Comparison of ENCODE assay signal across 12 mouse cellular contexts in the genomic region with DNA sequence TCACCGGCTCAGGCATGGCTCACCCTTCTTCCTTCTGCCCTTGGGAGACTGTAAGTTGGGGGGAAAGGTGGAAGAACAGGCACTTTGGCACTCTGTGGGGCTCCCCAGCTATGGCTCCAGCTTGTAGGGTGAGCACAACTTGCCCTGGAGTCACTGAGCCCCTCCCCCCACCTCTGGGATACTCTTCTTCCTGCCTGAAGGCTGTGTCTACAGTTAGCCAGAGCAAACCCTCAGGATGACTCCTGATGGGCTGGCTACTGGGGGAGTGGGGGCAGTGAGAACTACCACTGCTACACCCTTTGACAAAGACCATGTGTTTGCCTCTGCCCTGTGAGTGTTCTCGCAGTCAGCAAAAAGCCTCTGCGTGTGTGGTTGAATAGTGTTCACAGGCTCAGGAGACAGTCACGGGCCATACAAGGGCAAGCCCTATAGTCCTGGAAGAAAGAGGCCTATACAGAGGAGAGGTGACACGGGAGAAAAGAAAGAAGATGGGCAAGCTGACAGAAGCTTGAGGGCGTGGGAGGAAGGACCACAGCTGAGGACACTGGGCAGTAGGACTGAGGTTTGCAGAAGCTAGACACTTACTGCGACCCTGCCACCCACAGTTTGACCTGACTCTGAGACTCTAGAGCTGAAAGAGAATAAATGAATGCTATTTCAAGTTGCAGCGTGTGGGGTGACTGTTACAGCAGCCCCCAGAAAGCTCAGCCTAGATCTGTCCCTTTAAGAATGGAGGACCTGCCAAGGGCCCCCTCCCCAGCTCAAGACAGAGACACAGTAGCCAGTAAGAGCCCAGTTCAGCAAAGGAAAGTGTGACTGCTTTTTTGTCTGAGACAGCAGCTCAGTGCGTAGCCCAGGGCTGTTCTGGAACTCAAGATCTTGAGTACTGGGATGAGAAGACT. TPM values are rescaled to one million over a fixed set of nuclear protein-coding genes. Genes with fewer than 3 reads are reported as not detected.
DNase-seq lines count a peak whose midpoint lies in the region; ATAC-seq lines count a peak whose summit lies in the region.
"Had no signal": no experiment of that assay in that cellular context is flagged by ENCODE, and none has a peak within 500 bp of the region (broad histone marks: within the 10 kb centered on the region; RNA-seq: fewer than 3 reads in every experiment).

No protein-coding gene starts in this region.

- no peak overlapping the region for H3K27ac ChIP-seq in heart, embryonic 16.5 days (ENCODE audit: low read length)
- H3K27ac ChIP-seq in embryonic facial prominence, embryonic 10.5 days (replicated peaks) = peak overlapping the region; percentile 55
- H3K27ac ChIP-seq in hindbrain, embryonic 10.5 days = peak overlapping the region; percentile 81
- peak overlapping the region; percentile 90 for H3K27ac ChIP-seq in midbrain, embryonic 12.5 days (replicated peaks)

- H3K9ac ChIP-seq in heart, embryonic 16.5 days (ENCODE audit: low read length) = peak overlapping the region; percentile 0; the same call in 1 of the 2 replicates
- H3K9ac ChIP-seq in midbrain, embryonic 12.5 days (replicated peaks) = 0 out of 2 replicates have a peak overlapping the region, but pooled peaks have one; percentile 11

- H3K4me3 ChIP-seq in heart, embryonic 16.5 days (ENCODE audit: low read length) = no peak overlapping the region
- H3K4me3 ChIP-seq in embryonic facial prominence, embryonic 10.5 days = no peak overlapping the region
- no peak overlapping the region; the same call in 1 of the 2 replicates for H3K4me3 ChIP-seq in hindbrain, embryonic 10.5 days
- no peak overlapping the region for H3K4me3 ChIP-seq in midbrain, embryonic 12.5 days
- H3K4me3 ChIP-seq: erythroblast, embryonic 14.5 days had no signal

- no peak for DNase-seq in heart, adult 8-10 months (ENCODE audit: low spot score)
- DNase-seq in embryonic facial prominence, embryonic 10.5 days (ENCODE audit: low spot score) = peak; percentile 34
- DNase-seq in hindbrain, embryonic 10.5 days (ENCODE audit: low spot score) = peak; percentile 31
- DNase-seq in frontal cortex, postnatal 14 days (ENCODE audit: low spot score in 2 of 2) = no peak
- no peak for DNase-seq in natural killer cell, adult 2 months (ENCODE audit: low spot score in 2 of 2)
- DNase-seq: adrenal gland, postnatal 36 days; cerebellum, adult 9-11 months; kidney, postnatal 25 days had no signal

- H3K9me3 ChIP-seq in heart, embryonic 16.5 days (replicated peaks; ENCODE audit: control insufficient read depth, low read length) = no peaks in the 10 kb centered on the region
- no peaks in the 10 kb centered on the region for H3K9me3 ChIP-seq in embryonic facial prominence, embryonic 10.5 days
- H3K9me3 ChIP-seq in hindbrain, embryonic 10.5 days = no peaks in the 10 kb centered on the region
- H3K9me3 ChIP-seq in midbrain, embryonic 12.5 days = no peaks in the 10 kb centered on the region

- ATAC-seq in heart, embryonic 16.5 days (replicated peaks; ENCODE audit: extremely low read depth, insufficient read depth, low FRiP score) = 0 out of 2 replicates have a peak, but pooled peaks have one; percentile 14
- no peak for ATAC-seq in midbrain, embryonic 12.5 days (ENCODE audit: low FRiP score, low read depth)
- ATAC-seq in erythroid progenitor cell, adult 5-6 weeks (replicated peaks; ENCODE audit: low FRiP score, poor library complexity, severe bottlenecking) = no peak

- no peaks in the 10 kb centered on the region for H3K27me3 ChIP-seq in heart, embryonic 16.5 days (ENCODE audit: control insufficient read depth, insufficient read depth, low read length)
- H3K27me3 ChIP-seq in embryonic facial prominence, embryonic 10.5 days (replicated peaks; ENCODE audit: low read depth, poor library complexity, severe bottlenecking) = peaks cover 15% of the 10 kb centered on the region; the same call in 1 of the 2 replicates
- H3K27me3 ChIP-seq in hindbrain, embryonic 10.5 days (ENCODE audit: insufficient read depth, poor library complexity, severe bottlenecking) = peaks cover 4% of the 10 kb centered on the region; the same call in 1 of the 2 replicates
- no peaks in the 10 kb centered on the region for H3K27me3 ChIP-seq in midbrain, embryonic 12.5 days

- no peaks in the 10 kb centered on the region for H3K36me3 ChIP-seq in heart, embryonic 16.5 days (ENCODE audit: control insufficient read depth, insufficient read depth)
- no peaks in the 10 kb centered on the region for H3K36me3 ChIP-seq in embryonic facial prominence, embryonic 10.5 days (replicated peaks)
- no peaks in the 10 kb centered on the region for H3K36me3 ChIP-seq in hindbrain, embryonic 10.5 days
- no peaks in the 10 kb centered on the region for H3K36me3 ChIP-seq in midbrain, embryonic 12.5 days

- peaks cover 36% of the 10 kb centered on the region for H3K4me1 ChIP-seq in heart, embryonic 16.5 days (ENCODE audit: control insufficient read depth, insufficient read depth, low read length)
- H3K4me1 ChIP-seq in embryonic facial prominence, embryonic 10.5 days = peaks cover 51% of the 10 kb centered on the region
- peaks cover 44% of the 10 kb centered on the region for H3K4me1 ChIP-seq in hindbrain, embryonic 10.5 days (replicated peaks)
- peaks cover 26% of the 10 kb centered on the region for H3K4me1 ChIP-seq in midbrain, embryonic 12.5 days

- WGBS in heart, embryonic 16.5 days = 56% methylated on average over 9 of the region's 9 CpGs
- WGBS in embryonic facial prominence, embryonic 10.5 days = 36% methylated on average over 9 of the region's 9 CpGs
- WGBS in hindbrain, embryonic 10.5 days = 45% methylated on average over 9 of the region's 9 CpGs
- 45% methylated on average over 9 of the region's 9 CpGs for WGBS in midbrain, embryonic 12.5 days

- no peak overlapping the region for H3K4me2 ChIP-seq in heart, embryonic 16.5 days (ENCODE audit: low read depth, low read length)
- H3K4me2 ChIP-seq in midbrain, embryonic 12.5 days (replicated peaks) = no peak overlapping the region

RNA-seq across cellular contexts. Expression of a gene that starts 9.7 kb away (rescaled TPM):
- 15.7 TPM in 2 replicates for polyA plus RNA-seq in heart, embryonic 16.5 days (2015; fragmentation: Nextera tagmentation; extraction: Ambion mirVana)
- total RNA-seq in heart, adult 8-10 months (2022) = 10 to 100 TPM; 20.4 to 25.3 (median 22.5) TPM
- 31.0 and 33.8 TPM in 2 replicates for polyA plus RNA-seq in embryonic facial prominence, embryonic 10.5 days (2016; fragmentation: Nextera tagmentation; extraction: Ambion mirVana)
- 25.3 and 31.0 TPM in 2 replicates for polyA plus RNA-seq in hindbrain, embryonic 10.5 days (2016; fragmentation: Nextera tagmentation; extraction: Ambion mirVana)
- polyA plus RNA-seq in midbrain, embryonic 12.5 days (2016; fragmentation: Nextera tagmentation; extraction: Ambion mirVana) = 28.3 and 36.2 TPM in 2 replicates
- total RNA-seq in erythroid progenitor cell, adult 5-6 weeks (2015; ENCODE audit: low replicate concordance) = 5.8 and 7.1 TPM in 2 replicates
- 0.77 and 3.0 TPM in 2 replicates for total RNA-seq in erythroid progenitor cell, adult 5-6 weeks (2017; ENCODE audit: low replicate concordance)

RNA-seq across cellular contexts. Expression of a gene that starts 48.9 kb away (rescaled TPM):
- 8.2 and 8.6 TPM in 2 replicates for polyA plus RNA-seq in heart, embryonic 16.5 days (2015; fragmentation: Nextera tagmentation; extraction: Ambion mirVana)
- 1 to 10 TPM; 1.6 to 2.6 (median 2.1) TPM for total RNA-seq in heart, adult 8-10 months (2022)
- polyA plus RNA-seq in embryonic facial prominence, embryonic 10.5 days (2016; fragmentation: Nextera tagmentation; extraction: Ambion mirVana) = 7.8 and 8.7 TPM in 2 replicates
- polyA plus RNA-seq in hindbrain, embryonic 10.5 days (2016; fragmentation: Nextera tagmentation; extraction: Ambion mirVana) = 8.3 and 9.2 TPM in 2 replicates
- polyA plus RNA-seq in midbrain, embryonic 12.5 days (2016; fragmentation: Nextera tagmentation; extraction: Ambion mirVana) = 7.5 and 8.0 TPM in 2 replicates
- 4.0 TPM in 1 of 2 replicates, not detected in the other for total RNA-seq in erythroid progenitor cell, adult 5-6 weeks (2015; ENCODE audit: low replicate concordance)
- total RNA-seq in erythroid progenitor cell, adult 5-6 weeks (2017; ENCODE audit: low replicate concordance) = not detected in 2 replicates

Comparison
In these comparisons a context has a peak if more than half of its experiments do, and no peak if none do; other contexts are left out.
1. DNase-seq: peak in embryonic facial prominence, embryonic 10.5 days (single experiment) and hindbrain, embryonic 10.5 days (single experiment); none in heart, adult 8-10 months (single experiment), frontal cortex, postnatal 14 days (0 of 2) and natural killer cell, adult 2 months (0 of 2).